Mouse (Mus musculus) cortical plate, adult 2 months (tissue): ENCODE data around the gene Dnal1. TPM values are rescaled to one million over a fixed set of nuclear protein-coding genes. Genes with fewer than 3 reads are reported as not detected.
A peak's percentile ranks its signal among the peaks of the same experiment; 100 is the strongest.

Experiments used
- H3K27ac ChIP-seq: fragments of 200-500 bp; 2 replicates; pipeline ENCODE4 v1.5.1; 2012; ENCODE audit warnings: low read length, control low read depth, inconsistent platforms; ENCODE audit not compliant: insufficient read depth
- H3K4me1 ChIP-seq: fragments of 200-500 bp; 2 replicates; pipeline ENCODE4 v1.6.1; 2011; ENCODE audit warnings: low read length; ENCODE audit not compliant: control insufficient read depth, insufficient read depth
- H3K4me3 ChIP-seq: fragments of 200-500 bp; 2 replicates; pipeline ENCODE4 v1.5.1; 2011; ENCODE audit warnings: mild to moderate bottlenecking, low read length, control low read depth; ENCODE audit not compliant: insufficient read depth
- CTCF ChIP-seq: fragments of 200-500 bp; IDR thresholded peaks from 2 replicates; pipeline ENCODE4 v1.5.1; 2011; ENCODE audit warnings: mild to moderate bottlenecking, control low read depth, low read length; ENCODE audit not compliant: insufficient read depth; ENCODE audit errors: extremely low read depth
- POLR2A ChIP-seq: fragments of 200-500 bp; IDR thresholded peaks from 2 replicates; pipeline ENCODE4 v1.6.1; 2011; ENCODE audit warnings: mild to moderate bottlenecking, low read length, control low read depth; ENCODE audit not compliant: insufficient read depth; ENCODE audit errors: extremely low read depth
- polyA plus RNA-seq: library from polyadenylated mRNA; depleted of rRNA; stranded (reverse); fragments of >200 nt; gene quantifications from 2 replicates; pipeline ENCODE4 v1.2.3, GENCODE M21; 2012

Gene Dnal1
- polyA plus RNA-seq, 1 experiment, result 48.0 TPM

DNA sequence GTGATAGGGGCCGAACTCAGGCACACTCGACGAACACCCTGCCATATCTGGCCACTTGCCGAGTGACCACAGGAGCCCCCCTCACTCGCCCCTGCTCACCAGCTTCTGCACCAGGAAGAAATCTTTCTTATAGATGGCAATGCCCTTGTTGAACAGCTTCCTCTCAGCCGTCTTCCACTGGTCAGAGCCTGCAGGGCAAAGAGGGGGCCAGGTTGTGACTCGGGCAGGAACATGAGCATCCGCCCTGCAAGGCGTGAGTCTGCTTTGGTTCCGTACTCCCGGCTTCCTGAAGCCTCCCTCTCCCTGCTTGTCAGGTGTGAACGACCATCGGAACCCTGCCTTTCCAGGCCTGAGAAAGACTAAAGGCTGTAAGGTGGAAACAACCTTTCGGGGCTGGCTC is 44.0 kb downstream of the Dnal1 start:
- H3K4me1 ChIP-seq, result no peaks in the 10 kb centered on the region; the same call in 1 of the 2 replicates
- no peak overlapping the region for H3K27ac ChIP-seq
- no peak for TF ChIP-seq CTCF
- TF ChIP-seq POLR2A, result no peak
- no peak overlapping the region for H3K4me3 ChIP-seq

DNA sequence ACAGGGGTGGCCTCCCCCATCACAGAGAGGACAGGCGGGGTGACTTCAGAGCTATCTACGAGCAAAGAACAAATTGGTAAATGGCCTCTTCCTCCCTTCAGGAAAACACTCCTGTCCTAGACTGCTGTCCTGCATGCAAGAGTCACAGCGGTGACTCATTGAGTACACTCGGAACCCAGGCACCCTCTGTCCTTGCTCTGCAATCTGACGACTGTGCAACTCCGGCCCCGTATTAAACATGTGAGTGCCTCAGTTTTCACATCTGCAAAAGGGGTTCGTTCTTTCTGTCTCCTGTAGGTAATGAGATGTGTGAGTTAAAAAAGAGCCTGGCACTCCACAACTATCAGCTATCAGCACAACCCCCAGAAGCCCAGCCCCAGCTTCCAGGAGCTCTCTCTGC is 46.3 kb downstream of the Dnal1 start:
- H3K27ac ChIP-seq, result no peak overlapping the region
- TF ChIP-seq CTCF, result no peak
- TF ChIP-seq POLR2A, result no peak
- no peak overlapping the region for H3K4me3 ChIP-seq
- H3K4me1 ChIP-seq, result no peaks in the 10 kb centered on the region; the same call in 1 of the 2 replicates

DNA sequence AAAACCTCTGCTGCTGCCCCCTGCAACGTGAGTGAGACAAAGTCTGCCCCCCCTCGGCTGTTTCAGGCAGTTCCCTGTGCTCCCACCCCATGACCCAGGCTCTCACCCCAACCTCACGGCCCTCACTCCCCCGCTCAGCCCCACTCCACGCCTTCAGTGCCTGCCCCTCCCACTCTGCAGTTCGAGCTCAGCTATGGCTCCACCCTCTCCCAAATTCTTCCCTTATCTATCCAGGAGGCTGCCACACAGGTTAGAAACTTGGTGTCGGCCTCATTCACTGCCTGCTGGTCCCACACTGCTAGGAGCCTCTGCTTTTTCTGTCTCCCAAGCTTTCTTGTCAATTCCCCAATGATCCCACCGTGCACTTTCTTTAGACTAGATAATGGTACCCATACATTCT is 47.0 kb downstream of the Dnal1 start:
- no peak overlapping the region for H3K27ac ChIP-seq
- H3K4me3 ChIP-seq, result no peak overlapping the region
- TF ChIP-seq POLR2A (no peak), CTCF (no peak)
- H3K4me1 ChIP-seq, result no peaks in the 10 kb centered on the region

DNA sequence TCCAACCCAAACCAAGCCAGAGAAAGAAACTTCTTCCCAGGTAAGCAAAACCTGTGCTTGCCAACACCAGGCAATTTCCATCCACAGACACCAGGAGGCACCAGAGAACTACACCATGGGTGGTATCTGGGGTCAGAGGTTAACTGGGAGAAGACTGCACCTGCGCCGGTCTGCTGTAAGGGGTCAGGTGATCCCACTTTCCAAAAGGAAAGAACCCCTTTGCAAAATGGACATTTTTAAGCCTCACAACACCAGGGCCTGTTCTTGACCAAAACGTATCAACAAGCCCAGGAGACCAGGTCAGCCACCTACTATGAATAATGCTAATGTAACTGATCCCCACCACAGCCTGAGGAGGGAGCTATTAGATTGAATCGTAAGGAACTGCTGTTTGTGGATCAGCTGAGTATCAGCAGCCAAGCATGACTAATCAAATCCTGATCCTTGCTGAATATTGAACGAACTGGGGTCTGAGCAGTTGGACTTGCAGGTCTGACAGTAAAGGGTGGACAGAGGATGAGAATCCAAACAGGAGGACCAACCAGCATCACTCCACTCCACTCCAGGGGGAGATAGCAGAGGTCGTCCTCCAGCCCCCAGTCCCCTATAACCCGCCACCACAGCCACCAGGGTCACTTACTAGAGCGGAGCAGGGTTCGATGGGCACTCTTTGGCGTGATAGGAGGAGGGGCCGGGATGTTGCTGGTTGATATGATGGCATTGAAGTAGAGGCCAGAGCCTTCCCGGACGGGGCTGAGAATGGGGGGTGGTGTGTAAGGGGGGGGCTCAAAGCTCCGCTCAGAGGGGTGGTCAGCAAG is 47.7 kb downstream of the Dnal1 start:
- Histone ChIP-seq H3K27ac (no peak overlapping the region), H3K4me1 (no peaks in the 10 kb centered on the region), H3K4me3 (no peak overlapping the region)
- TF ChIP-seq POLR2A (no peak), CTCF (peak; percentile 43)

DNA sequence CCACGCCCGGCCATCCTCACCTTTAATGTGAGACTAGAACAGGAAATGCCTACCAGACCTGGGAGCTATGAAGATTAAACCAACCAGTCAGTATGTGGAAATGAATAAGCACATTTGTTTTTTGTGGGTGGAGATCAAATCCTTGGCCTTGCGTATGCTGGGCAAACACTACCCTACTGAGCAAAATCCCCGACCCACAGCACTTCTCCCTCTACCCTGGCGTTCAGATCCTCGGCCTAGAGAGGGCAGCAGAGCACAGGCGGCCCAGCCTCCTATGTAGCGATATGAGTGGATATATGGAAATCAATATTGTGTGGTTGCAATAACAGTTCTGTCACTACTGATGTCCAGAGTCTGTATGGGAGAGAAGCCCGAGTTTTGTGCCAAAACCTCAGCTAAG is 49.0 kb downstream of the Dnal1 start:
- TF ChIP-seq CTCF (peak; percentile 55), POLR2A (no peak)
- no peaks in the 10 kb centered on the region for H3K4me1 ChIP-seq
- H3K27ac ChIP-seq, result no peak overlapping the region
- H3K4me3 ChIP-seq, result no peak overlapping the region

DNA sequence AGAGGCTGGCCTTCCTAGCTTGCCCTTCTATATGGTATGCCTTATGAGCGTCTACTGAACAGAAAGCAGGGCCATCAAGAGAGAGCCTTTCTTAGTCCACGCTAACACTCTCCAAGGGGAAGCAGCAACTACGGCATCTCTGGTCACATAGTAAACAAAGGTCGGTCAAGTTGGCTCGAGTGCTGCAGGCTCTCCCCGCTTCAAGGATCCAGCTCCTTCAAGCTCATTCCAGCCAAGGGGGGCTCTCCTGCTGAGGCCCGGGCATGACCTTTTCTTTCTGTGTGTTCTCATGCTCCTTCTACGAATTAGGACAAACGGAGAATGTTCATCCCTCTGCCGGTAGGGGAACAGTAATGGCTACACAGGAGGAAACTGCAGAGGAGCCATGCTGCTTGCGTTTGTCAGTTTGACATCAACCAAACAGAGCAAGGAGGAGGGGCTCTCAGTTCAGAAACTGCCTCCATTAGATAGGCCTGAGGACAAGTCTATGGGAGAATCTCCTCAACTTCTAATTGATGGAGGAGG is 49.5 kb downstream of the Dnal1 start:
- Histone ChIP-seq H3K4me1 (no peaks in the 10 kb centered on the region), H3K4me3 (no peak overlapping the region)
- TF ChIP-seq CTCF, result no peak
- TF ChIP-seq POLR2A, result no peak

DNA sequence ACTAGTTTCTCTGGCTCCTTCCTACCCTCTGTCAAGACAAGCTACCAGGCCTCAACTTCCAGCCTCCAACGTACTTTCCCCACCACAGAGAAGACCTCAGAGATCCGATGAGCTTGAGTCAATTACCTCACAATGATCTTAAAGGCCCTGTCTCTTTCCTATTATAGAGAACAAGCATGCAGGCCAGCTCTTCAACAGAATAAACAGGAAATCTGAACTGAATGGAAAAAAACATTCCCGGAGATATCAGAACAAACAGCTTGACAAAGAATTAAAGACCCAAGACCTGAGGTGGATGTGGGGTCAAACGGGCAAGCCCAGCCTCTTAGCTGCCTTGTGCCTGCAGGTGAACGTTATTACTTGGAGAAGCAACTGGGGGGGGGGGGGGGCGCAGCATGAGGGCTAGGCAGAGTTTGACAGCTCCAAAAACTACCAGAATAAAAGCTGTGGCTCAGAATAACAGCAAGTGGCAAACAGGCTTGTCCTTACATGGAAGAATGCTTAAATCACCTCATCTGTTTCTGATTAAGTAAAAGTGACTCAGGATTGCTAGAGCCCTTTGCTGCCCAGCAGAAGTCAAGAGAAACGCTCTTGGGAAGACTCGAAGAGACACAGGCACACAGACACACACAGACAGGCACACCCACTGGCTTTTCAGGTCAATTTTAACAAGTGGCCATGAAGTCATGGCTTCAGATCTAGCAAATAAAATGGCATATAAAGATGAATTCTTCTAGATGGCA is 51.6 kb downstream of the Dnal1 start:
- TF ChIP-seq POLR2A, result no peak
- no peak for TF ChIP-seq CTCF
- Histone ChIP-seq H3K27ac (no peak overlapping the region), H3K4me1 (no peaks in the 10 kb centered on the region), H3K4me3 (no peak overlapping the region)

More for the DNA sequence above, 49.5 kb downstream of the Dnal1 start:
- H3K27ac ChIP-seq, result no peak overlapping the region

DNA sequence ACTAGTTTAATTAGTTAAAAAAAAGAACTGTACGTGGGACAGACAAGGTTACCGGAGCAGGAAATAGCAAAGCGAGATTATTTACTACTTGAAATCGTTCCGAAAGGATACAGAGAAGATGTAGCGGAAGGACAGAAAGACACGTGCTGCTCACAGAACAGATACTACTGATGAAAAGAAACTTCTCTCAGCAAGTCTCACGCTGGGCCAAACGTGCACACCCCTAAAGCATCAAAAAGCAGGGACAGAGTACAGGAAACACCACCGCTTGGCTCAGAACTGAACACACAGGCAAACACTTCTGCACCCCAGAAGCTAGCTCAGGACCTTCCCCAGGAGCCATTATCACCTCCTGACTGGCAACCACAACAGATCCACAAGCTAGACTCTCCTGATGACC is 56.4 kb downstream of the Dnal1 start:
- no peak for TF ChIP-seq POLR2A
- no peak for TF ChIP-seq CTCF
- H3K4me3 ChIP-seq, result no peak overlapping the region
- H3K4me1 ChIP-seq, result peaks cover 3% of the 10 kb centered on the region; the same call in 1 of the 2 replicates
- H3K27ac ChIP-seq, result no peak overlapping the region

DNA sequence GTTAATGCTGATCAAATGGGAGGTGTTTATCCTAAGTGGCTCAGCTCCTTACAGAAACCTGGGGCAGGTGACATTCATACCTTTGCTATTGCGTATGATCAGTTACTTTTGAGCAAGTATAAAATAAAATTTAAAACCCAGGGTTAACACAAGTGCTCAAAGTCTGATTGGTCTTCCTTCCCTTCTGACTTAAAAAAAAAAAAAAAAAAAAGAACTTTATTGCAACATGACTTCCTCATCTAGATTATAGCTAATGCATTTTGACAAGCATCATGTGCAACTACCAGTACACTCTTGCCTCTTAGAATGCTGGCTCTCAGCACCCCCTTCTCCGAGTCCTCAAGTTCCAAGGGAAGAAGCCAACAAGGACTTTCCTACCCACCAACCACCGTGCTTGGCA is 58.0 kb downstream of the Dnal1 start:
- H3K4me3 ChIP-seq, result no peak overlapping the region
- H3K27ac ChIP-seq, result no peak overlapping the region
- H3K4me1 ChIP-seq, result peaks cover 7% of the 10 kb centered on the region; the same call in 1 of the 2 replicates
- TF ChIP-seq POLR2A (no peak), CTCF (no peak)

DNA sequence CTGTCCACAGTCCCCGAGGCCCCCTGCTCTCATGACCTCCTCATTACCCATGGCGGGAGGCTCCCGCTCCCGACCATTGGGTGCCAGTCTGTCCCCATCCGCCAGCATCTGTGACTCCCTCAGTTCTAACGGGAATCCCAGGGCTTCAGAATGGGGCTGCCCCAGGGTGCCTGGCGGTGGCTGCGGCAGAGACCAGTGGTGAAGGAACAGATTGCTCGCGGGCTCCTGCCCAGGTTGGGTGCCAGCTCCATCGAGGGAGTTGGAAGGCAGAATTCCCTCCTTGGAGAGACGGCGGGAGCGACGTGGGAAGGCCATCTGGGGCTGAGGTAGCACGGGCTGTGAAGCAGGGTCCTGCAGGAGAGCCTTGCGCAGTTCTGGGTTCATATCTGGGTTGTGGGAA is 58.7 kb downstream of the Dnal1 start:
- no peak overlapping the region for H3K4me3 ChIP-seq
- peaks cover 7% of the 10 kb centered on the region; the same call in 1 of the 2 replicates for H3K4me1 ChIP-seq
- no peak overlapping the region for H3K27ac ChIP-seq
- TF ChIP-seq CTCF (no peak), POLR2A (no peak)
